Mouse (Mus musculus) limb, embryonic 14.5 days (tissue): ENCODE data around the gene Fam171b. TPM values are rescaled to one million over a fixed set of nuclear protein-coding genes. Genes with fewer than 3 reads are reported as not detected.
A peak's percentile ranks its signal among the peaks of the same experiment; 100 is the strongest.

Source experiments
- ATAC-seq: fragments of 200-750 bp; cut with Nextera tagmentation; 2 replicates; pipeline ENCODE4 v1.8.0; 2017; ENCODE audit warnings: low read depth, moderate number of reproducible peaks, moderate TSS enrichment; ENCODE audit not compliant: low FRiP score
- DNase-seq: peaks from one replicate; pipeline ENCODE4 v3.0.0-alpha.2; 2015; ENCODE audit warnings: low spot score
- H3K27ac ChIP-seq: fragments of 300-500 bp; sonication (generic); replicated peaks from 2 replicates; pipeline ENCODE4 v1.5.1; 2014; ENCODE audit warnings: low read depth, mild to moderate bottlenecking, low read length, moderate library complexity, mixed read lengths
- H3K27me3 ChIP-seq: fragments of 300-500 bp; sonication (generic); 2 replicates; pipeline ENCODE4 v1.6.1; 2014; ENCODE audit warnings: low read length, mixed read lengths; ENCODE audit not compliant: control insufficient read depth, insufficient read depth
- H3K36me3 ChIP-seq: fragments of 300-500 bp; sonication (generic); 2 replicates; pipeline ENCODE4 v1.6.1; 2014; ENCODE audit warnings: mild to moderate bottlenecking, low read length, moderate library complexity, mixed read lengths; ENCODE audit not compliant: control insufficient read depth, insufficient read depth
- H3K4me1 ChIP-seq: fragments of 300-500 bp; sonication (generic); 2 replicates; pipeline ENCODE4 v1.6.1; 2014; ENCODE audit warnings: antibody characterized with exemption, low read length, mixed read lengths; ENCODE audit not compliant: control insufficient read depth, insufficient read depth
- H3K4me2 ChIP-seq: fragments of 300-500 bp; sonication (generic); replicated peaks from 2 replicates; pipeline ENCODE4 v1.6.1; 2014; ENCODE audit warnings: low read depth, mild to moderate bottlenecking, low read length, moderate library complexity; ENCODE audit not compliant: severe bottlenecking
- H3K4me3 ChIP-seq: fragments of 300-500 bp; sonication (generic); replicated peaks from 2 replicates; pipeline ENCODE4 v1.5.1; 2014; ENCODE audit warnings: low read length
- H3K9ac ChIP-seq: fragments of 300-500 bp; sonication (generic); 2 replicates; pipeline ENCODE4 v1.6.1; 2014; ENCODE audit warnings: mild to moderate bottlenecking, low read depth, low read length, moderate library complexity; ENCODE audit not compliant: severe bottlenecking
- H3K9me3 ChIP-seq: fragments of 300-500 bp; sonication (generic); 2 replicates; pipeline ENCODE4 v1.6.1; 2016; ENCODE audit warnings: low read length; ENCODE audit not compliant: control insufficient read depth
- POLR2A ChIP-seq: fragments of 200-500 bp; IDR thresholded peaks from 2 replicates; pipeline ENCODE4 v1.8.0; 2012; ENCODE audit warnings: inconsistent platforms, mild to moderate bottlenecking, moderate library complexity, borderline replicate concordance; ENCODE audit not compliant: insufficient read depth, insufficient read length; ENCODE audit errors: extremely low read depth
- WGBS: fragments of 180-500 bp; shearing (Covaris S2); extraction: QIAGEN DNeasy Blood & Tissue Kit; methylation state at CpG from one replicate; pipeline ENCODE4 v1.1.7; 2014; 5-methylcytosine and 5-hydroxymethylcytosine counted together
- polyA plus RNA-seq, 2 experiments: library from polyadenylated mRNA; depleted of rRNA in 1 of 2; stranded (reverse) in 1 of 2; unstranded in 1 of 2; fragments of >200 nt; fragmentation: Nextera tagmentation in 1 of 2; extraction: Ambion mirVana in 1 of 2; gene quantifications; 2 replicates each; pipeline versions ENCODE4 v1.2.1 to v1.2.3; 2012 to 2014

Gene Fam171b
- polyA plus RNA-seq, 2 experiments = 10.6 to 16.4 TPM

DNA sequence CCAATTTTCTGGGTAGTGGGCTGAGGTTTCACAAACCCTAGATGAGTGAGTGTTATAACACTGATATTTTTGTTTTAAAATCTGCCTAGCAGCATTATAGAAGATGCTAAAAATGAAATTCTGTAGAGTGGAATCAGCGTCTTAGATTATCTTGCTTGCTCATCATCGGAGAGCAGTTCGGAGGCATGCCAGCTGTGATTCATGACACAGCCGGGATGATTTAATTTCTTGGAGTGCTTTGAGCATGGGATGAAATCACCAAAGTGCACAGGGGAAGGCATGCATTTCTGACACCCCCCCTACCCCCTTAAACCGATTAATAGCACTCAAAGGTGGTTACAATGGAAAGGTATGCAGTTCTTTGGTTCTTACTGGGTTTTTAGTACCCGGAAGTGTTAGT, 1.6 kb downstream of the Fam171b start:
- no peak overlapping the region for H3K9ac ChIP-seq
- H3K27ac ChIP-seq = no peak overlapping the region
- DNase-seq (no peak), ATAC-seq (no peak)
- H3K36me3 ChIP-seq = no peaks in the 10 kb centered on the region
- H3K4me2 ChIP-seq = peak overlapping the region; percentile 73; the same call in 1 of the 2 replicates
- H3K9me3 ChIP-seq = no peaks in the 10 kb centered on the region
- H3K4me1 ChIP-seq = no peaks in the 10 kb centered on the region; the same call in 1 of the 2 replicates
- 47% methylated on average over 6 of the region's 6 CpGs for WGBS
- no peak overlapping the region for H3K4me3 ChIP-seq
- no peak for TF ChIP-seq POLR2A
- no peaks in the 10 kb centered on the region for H3K27me3 ChIP-seq

DNA sequence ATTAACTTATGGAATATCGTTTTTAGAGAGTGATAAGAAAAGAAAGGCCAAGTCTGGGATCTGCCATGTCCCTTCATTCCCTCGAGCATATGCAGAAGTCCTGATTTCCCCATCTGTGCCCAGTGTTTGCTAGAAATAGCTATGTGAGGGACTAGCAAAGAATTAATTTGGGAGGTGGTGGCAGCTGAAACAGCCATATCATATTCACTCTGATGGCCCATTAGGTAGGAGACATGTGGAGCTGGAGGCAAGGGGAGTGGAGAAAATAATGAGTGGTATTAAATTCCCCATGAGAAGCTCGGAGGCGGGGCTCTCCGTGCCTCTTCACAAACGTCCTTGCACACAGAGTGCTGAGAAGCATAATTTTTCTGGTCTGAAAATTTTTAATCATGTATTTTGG, 3.7 kb downstream of the Fam171b start:
- no peak overlapping the region for H3K4me2 ChIP-seq
- no peak for TF ChIP-seq POLR2A

DNA sequence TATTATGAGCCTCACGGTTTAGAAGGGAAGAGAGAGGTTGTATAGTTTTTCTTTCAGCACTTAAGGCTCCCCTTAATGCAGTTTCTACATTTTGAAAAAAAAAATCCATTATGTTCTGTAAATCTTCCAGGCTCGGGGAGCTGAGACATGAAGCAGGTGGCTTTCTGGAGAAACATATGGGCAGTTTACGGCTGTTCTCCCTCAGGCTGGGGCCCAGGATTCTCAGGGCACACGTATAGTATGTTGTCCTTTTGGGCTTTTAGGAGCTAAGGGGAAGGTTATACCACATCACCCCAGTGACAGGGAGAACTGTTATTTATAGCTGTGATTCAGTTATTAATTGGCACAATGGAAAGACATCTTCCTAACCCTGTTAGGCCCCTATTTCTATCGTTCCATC, 12.7 kb downstream of the Fam171b start:
- DNase-seq = no peak
- Histone ChIP-seq H3K9me3 (no peaks in the 10 kb centered on the region), H3K4me1 (peaks cover 3% of the 10 kb centered on the region; the same call in 1 of the 2 replicates), H3K36me3 (no peaks in the 10 kb centered on the region), H3K4me2 (no peak overlapping the region), H3K4me3 (no peak overlapping the region), H3K27me3 (no peaks in the 10 kb centered on the region), H3K27ac (no peak overlapping the region), H3K9ac (no peak overlapping the region)
- TF ChIP-seq POLR2A = no peak
- ATAC-seq = no peak
- 15% methylated on average over 5 of the region's 5 CpGs for WGBS

More for the DNA sequence above, 3.7 kb downstream of the Fam171b start:
- 56% methylated on average over 6 of the region's 6 CpGs for WGBS
- no peak overlapping the region for H3K9ac ChIP-seq
- no peaks in the 10 kb centered on the region; the same call in 1 of the 2 replicates for H3K4me1 ChIP-seq
- ATAC-seq (no peak), DNase-seq (no peak)
- no peak overlapping the region for H3K27ac ChIP-seq
- no peak overlapping the region for H3K4me3 ChIP-seq
- H3K27me3 ChIP-seq = no peaks in the 10 kb centered on the region
- no peaks in the 10 kb centered on the region for H3K9me3 ChIP-seq
- H3K36me3 ChIP-seq = no peaks in the 10 kb centered on the region

DNA sequence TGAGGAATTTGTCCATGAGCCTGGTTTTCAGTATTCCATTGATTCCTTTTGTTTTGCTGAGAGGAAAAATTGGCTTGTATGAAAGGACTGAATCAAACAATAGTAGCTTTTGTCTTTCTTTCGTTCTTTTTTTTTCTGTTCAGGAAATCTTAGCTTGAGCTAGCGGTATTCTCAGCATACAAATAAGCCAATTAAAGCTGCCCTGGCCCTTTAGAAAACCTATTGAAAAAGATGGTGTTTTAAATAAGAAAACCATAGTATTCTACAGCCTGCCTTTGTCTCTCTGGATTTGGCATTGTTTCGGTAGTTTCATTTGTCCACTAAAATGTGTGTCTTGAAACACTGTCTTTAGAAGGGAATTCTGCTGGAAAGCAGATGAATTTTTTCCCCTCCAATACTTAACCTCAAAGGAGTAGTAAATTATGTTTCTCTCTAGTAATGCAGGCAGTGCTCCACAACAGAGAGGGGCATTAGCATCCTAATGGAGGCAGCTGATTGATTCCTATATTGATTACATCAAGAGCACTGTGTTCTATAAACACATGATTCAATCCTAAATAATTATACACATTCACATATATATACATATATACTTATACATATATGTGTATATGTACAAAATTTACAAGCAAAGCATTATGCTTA, 16.6 kb downstream of the Fam171b start:
- Histone ChIP-seq H3K36me3 (no peaks in the 10 kb centered on the region), H3K4me1 (peaks cover 3% of the 10 kb centered on the region; the same call in 1 of the 2 replicates), H3K9ac (no peak overlapping the region), H3K4me2 (no peak overlapping the region), H3K9me3 (no peaks in the 10 kb centered on the region), H3K27me3 (no peaks in the 10 kb centered on the region), H3K27ac (no peak overlapping the region), H3K4me3 (no peak overlapping the region)
- WGBS = 67% methylated on average over 3 of the region's 3 CpGs
- DNase-seq = no peak
- TF ChIP-seq POLR2A = no peak
- ATAC-seq = no peak

DNA sequence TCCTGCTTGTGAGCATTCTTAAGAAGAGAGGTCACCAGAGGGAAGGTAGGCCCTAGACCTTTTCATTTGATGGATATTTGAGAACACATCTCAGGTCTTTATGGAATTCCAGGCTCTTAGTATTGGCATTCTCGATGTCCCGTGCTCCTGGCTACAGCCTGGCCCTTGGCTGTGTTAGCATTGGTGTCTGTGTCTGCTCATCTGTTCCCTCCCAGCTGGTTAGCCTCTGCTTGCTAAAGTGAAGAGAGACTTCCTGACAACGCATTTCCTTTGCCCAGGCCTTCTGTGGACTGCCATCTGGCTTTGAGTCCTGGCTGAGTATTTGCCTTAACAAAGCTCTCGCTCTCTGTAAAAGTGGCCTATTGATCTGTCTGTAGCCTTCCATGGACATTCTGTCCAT, 20.5 kb downstream of the Fam171b start:
- no peak for ATAC-seq
- H3K4me2 ChIP-seq = no peak overlapping the region
- H3K4me3 ChIP-seq = no peak overlapping the region
- 86% methylated on average over 4 of the region's 4 CpGs for WGBS
- no peaks in the 10 kb centered on the region for H3K27me3 ChIP-seq
- TF ChIP-seq POLR2A = no peak
- H3K4me1 ChIP-seq = no peaks in the 10 kb centered on the region
- DNase-seq = no peak
- H3K9me3 ChIP-seq = no peaks in the 10 kb centered on the region
- H3K36me3 ChIP-seq = no peaks in the 10 kb centered on the region
- H3K9ac ChIP-seq = no peak overlapping the region
- no peak overlapping the region for H3K27ac ChIP-seq
